Mouse (Mus musculus) left cerebral cortex, adult 6 months (tissue): ENCODE results near the gene Clic4. TPM values are rescaled to one million over a fixed set of nuclear protein-coding genes. Genes with fewer than 3 reads are reported as not detected.

Source experiments
- long read RNA-seq, 2 experiments: library from polyadenylated mRNA; unstranded; transcript quantifications; one replicate each; pipeline ENCODE4 v2.0.0; 2019 to 2020
- polyA plus RNA-seq: library from polyadenylated mRNA; unstranded; fragments of <200 nt; fragmentation: Nextera tagmentation; gene quantifications from 2 replicates; pipeline ENCODE4 v1.2.3, GENCODE M21; 2021

Gene Clic4
- polyA plus RNA-seq: 22.8 and 31.7 TPM in 2 replicates
- long read RNA-seq, experiment 1, full-length matches to known transcripts: 287 of 340 reads
- long read RNA-seq, experiment 1, partial matches to known transcripts: 9 of 340 reads
- long read RNA-seq, experiment 1, other reads (novel, unspliced or antisense): 44 of 340 reads
- long read RNA-seq, experiment 2, full-length matches to known transcripts: 21 of 41 reads
- long read RNA-seq, experiment 2, partial matches to known transcripts: 1 of 41 reads
- long read RNA-seq, experiment 2, other reads (novel, unspliced or antisense): 19 of 41 reads

GRCm38 (mm10) chr4:135272640-135273306 is at the start of gene Clic4:
Gene Clic4 (minus strand): TSS chr4:135272814.

Other genes with a start within 250 kb of the Clic4 start
- gene Runx3, start 152.2 kb downstream of the Clic4 start, polyA plus RNA-seq: not detected in 2 replicates
- 57.1 and 70.6 TPM in 2 replicates for gene Srrm1, start 80.5 kb upstream of the Clic4 start, polyA plus RNA-seq
- gene Ncmap, start 125.4 kb upstream of the Clic4 start, polyA plus RNA-seq: 0.85 and 0.86 TPM in 2 replicates
- gene Rcan3, start 161.0 kb upstream of the Clic4 start, polyA plus RNA-seq: 12.9 and 16.2 TPM in 2 replicates
- 0.47 and 1.4 TPM in 2 replicates for gene Stpg1, start 222.0 kb upstream of the Clic4 start, polyA plus RNA-seq
- gene Nipal3, start 222.2 kb upstream of the Clic4 start, polyA plus RNA-seq: 15.4 and 15.9 TPM in 2 replicates